Mouse (Mus musculus) hematopoietic stem cell, adult 5-6 weeks (primary cell): ENCODE results near the gene Arhgef16. TPM values are rescaled to one million over a fixed set of nuclear protein-coding genes. Genes with fewer than 3 reads are reported as not detected.

Experiments used
- ATAC-seq, 2 experiments: fragments of 125-278 bp in 1 of 2; replicated peaks in 1 of 2; 2 replicates each; pipeline ENCODE4 v1.8.0; 2016 to 2017; ENCODE audit warnings: inconsistent platforms in 2 of 2, mild to moderate bottlenecking in 2 of 2, moderate number of reproducible peaks in 2 of 2, low read depth in 1 of 2, moderate TSS enrichment in 1 of 2; ENCODE audit not compliant: low FRiP score in 2 of 2, poor library complexity in 2 of 2, severe bottlenecking in 2 of 2, insufficient read depth in 1 of 2, low TSS enrichment in 1 of 2
- total RNA-seq: library from RNA; stranded (forward); fragments of 172-1452, 232-1000 nt; gene quantifications from 2 replicates; pipeline ENCODE4 v1.2.3, GENCODE M21; 2017

The Arhgef16 gene
- total RNA-seq, 1 experiment from 2014 or later, result not detected

DNA sequence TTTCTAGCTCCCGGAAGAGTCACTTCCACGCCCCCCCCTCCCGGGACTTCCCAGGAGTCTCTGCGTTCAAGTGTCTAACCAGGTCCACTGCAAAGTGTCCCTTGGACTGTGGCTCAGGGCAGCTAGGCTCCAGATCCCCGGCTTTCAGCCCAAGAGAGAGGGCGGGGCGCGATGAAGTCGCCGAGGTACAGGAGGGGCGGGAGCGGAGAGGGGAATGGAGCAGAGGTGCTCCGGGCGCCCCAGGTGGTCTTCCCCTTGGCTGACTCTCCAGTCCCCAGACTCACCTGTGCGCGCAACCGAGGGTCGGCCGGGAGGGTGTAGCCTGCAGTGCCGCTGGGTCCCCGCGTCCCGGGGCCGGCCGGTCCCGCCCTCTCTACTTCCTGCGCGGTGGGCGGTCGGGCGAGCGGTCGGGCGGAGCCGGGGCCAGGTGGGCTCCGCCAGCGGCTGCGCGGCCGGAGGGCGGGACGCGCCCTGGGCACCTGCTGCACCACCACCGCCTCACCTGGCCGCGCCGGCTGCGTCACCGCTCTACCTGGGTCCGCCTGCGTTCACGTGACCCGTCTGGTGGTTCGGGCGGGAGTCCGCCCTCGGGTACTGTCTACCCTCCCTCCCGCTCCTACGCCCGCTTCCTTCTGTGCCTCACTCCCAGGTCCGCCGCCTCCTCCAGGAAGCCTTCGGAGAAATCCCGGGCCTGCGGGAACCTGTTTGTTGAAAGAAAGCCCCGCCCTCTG lies 1.8 kb downstream of the Arhgef16 start:
- ATAC-seq, result no peak

DNA sequence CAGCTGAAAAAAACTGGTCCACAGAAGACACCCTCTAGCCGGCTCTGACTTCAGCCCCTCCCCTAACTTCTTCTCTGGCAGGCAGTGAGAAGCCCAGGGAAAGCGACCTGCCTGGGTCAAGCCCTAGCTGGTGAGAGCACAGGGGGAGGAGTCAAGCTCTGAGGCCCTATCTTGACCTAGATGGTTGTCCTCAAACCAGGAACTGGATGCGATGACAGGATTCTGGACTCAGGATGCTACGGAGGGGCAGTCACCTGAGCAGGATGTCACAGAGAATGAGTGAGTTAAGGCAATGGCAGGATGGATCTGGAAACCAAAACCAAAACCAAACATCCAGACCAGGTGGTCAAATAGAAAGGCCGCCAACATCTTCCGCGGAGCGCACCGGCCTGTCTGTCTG lies 3.7 kb downstream of the Arhgef16 start:
- no peak for ATAC-seq

- ATAC-seq, result no peak
Observed at GRCm38 (mm10) chr4:154294262-154294731, 7.2 kb downstream of the Arhgef16 start.

GRCm38 (mm10) chr4:154293735-154294201 lies 7.7 kb downstream of the Arhgef16 start:
- no peak for ATAC-seq

- no peak for ATAC-seq
Observed at GRCm38 (mm10) chr4:154283671-154284070, 17.8 kb downstream of the Arhgef16 start.

DNA sequence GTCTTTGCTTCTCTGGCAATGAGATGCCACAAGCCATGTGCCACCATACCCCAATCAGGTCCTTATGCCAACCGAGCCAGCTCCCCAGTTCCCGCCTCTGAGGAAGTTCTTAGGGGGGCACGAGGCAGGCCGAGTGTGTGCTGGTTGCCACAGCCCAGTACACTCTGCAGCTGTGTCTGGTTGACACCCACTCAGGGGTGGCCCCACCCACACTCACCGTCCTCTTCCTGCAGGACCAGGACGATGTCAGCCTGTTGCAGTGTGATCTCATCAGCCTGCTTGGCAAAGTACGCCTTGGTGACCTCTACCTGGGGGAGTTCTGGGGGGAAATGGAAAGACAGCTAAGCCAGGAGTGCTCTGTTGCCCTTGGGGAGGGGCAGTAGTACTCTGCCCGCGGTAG lies 22.0 kb downstream of the Arhgef16 start:
- no peak for ATAC-seq

- peak; percentile 24 to 30; a peak in 1 of 4 replicates for ATAC-seq
Observed at GRCm38 (mm10) chr4:154273000-154273399, 28.5 kb downstream of the Arhgef16 start.

DNA sequence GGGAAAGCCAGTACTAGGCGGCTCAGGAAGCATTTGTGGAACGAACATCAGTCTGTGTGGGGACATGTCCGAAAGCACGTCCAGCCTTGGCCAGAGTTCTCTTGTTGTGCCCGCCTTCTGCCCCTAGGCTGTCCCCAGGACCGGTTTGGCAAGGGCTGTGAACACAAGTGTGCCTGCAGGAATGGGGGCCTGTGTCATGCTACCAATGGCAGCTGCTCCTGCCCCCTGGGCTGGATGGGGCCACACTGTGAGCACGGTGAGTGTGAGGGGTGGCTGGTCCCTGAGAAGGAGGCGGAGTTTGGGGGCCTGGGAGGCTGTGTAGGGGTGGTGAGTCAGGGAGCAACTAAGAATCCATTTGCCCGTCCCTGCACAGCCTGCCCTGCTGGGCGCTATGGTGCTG lies 32.0 kb downstream of the Arhgef16 start:
- ATAC-seq, result no peak

DNA sequence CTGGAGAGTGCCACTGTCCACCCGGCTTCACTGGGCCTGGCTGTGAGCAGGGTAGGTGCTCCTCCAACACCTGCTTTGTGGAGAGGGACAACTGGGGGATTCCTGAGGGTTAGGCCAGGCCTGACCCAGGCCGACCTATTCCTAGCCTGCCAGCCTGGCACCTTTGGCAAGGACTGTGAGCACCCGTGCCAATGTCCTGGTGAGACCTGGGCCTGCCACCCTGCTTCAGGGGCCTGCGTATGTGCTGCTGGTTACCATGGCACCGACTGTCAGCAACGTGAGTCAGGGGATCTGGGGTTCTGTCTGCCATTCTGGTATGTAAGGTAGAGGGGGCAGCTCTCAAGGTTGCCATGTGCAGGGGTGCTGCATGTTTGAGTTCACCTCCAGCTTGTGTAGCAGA lies 34.0 kb downstream of the Arhgef16 start:
- ATAC-seq, result no peak

- no peak for ATAC-seq
Observed at GRCm38 (mm10) chr4:154262071-154262470, 39.4 kb downstream of the Arhgef16 start.

DNA sequence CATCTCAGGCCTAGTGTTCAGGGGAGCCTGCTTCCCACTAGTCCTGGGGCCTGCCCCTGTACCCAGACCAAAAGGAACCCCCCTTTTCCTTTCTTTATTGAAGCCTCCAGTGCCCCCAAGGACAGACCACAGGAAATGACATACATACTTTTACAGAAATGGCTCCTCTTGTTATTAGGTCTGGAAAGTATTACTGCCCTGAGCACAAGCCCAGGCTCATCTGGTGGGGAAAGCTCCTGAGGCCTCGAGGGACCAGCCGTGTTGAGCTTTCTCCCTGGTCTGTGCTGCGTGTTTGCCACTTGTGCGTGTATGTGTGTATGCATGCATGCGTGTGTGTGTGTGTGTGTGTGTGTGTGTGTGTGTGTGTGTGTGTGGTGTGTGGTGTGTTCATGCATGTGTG lies 40.7 kb downstream of the Arhgef16 start:
- ATAC-seq, result no peak

DNA sequence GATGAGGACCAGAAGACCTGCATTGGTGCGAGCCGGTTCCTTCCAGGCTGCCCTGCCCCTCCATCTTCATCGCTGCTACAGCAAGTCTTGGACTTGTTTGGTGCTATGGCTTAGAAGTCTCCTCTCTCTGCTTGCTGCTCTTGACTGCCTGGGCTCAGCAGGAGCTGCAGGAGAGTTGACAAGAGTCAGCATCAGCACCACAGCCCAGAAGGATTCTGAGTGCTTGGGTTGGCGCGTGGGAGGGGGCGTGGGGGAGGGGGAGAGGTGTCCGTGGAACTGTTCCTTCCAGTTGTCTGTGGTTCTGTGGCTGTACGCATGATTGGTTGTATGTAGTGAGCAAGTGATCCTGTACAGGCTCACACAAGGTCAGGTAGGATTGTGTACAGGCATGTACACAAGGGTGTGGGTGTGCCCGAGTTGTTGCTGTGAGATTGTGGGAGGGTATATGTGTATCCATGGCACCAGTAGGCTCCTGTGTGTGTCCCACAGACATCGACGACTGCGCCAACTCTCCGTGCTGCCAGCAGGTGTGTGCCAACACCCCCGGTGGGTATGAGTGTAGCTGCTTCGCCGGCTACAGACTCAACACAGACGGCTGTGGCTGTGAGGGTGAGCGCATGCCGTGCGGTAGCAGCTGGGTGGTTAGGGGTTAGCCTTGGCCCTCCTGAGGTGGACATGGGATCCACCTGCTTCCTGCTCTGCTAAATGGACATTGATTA lies 48.8 kb downstream of the Arhgef16 start:
- no peak for ATAC-seq

- ATAC-seq, result no peak
Observed at GRCm38 (mm10) chr4:154249316-154249715, 52.2 kb downstream of the Arhgef16 start.

DNA sequence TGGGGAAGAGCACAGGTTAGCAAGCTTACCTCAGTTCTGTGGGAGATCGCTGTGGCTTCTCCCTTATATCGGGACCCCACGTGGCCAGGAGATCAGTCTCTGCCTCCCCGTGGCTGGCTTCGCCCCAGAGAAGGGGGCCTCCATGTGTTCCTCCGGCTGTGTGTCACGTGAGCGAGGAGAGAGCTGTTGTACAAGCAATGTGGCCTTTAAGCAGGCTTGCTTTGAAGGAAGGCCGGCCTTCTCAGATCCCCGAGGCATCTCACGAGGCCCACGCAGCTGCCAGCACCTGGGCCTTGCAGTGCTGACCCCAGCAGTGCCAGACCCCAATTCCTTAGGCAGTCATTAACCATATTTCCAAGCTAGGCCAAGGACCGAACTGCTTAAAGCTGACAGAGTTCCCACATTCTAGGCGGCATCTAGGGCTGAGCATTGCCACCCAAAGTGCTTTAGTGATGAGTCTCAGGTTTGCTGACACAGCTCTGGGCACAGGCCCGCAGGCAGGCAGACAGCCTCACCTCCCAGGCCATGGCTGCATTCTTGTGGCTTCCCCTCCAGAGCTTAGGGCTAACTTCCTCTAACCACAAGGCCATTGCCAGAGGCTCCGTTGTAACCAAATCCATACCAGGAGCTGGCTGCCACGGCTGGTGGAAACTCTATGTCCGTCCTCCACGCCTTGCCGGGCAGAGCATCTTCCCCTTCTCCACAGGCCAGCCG lies 53.2 kb downstream of the Arhgef16 start:
- peak in 1 of 2 experiments; percentile 27; a peak in 1 of 4 replicates for ATAC-seq

DNA sequence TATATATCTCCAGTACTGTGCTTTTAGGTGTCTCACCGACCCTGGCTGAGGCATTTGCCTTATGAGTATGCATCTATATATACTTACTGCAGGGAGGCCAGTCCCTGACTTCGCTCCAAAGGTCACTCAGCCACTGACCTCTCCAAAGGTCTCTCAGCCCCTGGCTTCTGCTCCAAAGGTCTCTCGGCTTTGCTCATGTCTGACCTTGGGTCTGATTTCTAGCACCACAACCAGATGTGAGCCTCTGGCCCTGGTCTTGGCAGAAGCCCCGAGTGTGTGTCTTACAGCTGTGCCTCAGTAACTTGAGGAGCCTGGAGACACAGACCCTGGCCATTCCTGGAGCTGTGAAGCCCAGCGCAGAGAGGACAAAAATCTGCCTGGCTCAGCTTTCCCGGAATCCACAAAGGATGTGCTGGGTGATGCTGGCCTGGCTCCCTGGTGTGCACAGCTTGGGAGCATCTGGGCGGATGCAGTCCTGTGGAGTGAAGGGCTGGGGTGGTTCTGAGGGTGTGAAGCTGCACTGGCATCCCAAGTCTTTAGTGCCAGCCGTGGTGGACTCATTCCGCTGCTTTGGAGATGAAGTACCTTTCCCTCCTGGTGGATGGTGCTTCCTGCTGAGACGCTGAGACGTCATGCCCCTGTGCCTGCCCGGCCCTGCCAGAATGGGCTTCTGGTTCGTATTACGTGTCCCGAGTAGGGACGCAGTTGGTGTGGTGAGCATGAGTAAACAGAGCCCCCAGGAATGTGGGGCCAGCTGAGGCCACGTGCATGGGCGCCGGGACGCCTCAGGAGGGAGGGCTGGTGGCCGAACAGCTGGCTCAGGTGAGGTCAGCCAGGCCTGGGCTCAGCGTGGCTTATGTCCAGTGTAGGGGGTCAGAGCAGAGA lies 54.0 kb downstream of the Arhgef16 start:
- no peak for ATAC-seq

- peak; percentile 53 to 71 for ATAC-seq
Observed at GRCm38 (mm10) chr4:154246115-154247040, 55.1 kb downstream of the Arhgef16 start.
